Mouse (Mus musculus) MEL (cell line): ENCODE data around the gene Angptl8.

Experiments
- CTCF ChIP-seq, 3 experiments: IDR thresholded peaks in 2 of 3; conservative IDR thresholded peaks in 1 of 3; 2 replicates each; pipeline ENCODE4 v1.5.1; 2011 to 2012; ENCODE audit warnings: low read length in 3 of 3, low read depth in 2 of 3, mild to moderate bottlenecking in 2 of 3, improper control_type of control experiment in 1 of 3, inconsistent platforms in 1 of 3, mixed read lengths in 1 of 3, moderate library complexity in 1 of 3; ENCODE audit not compliant: control insufficient read depth in 1 of 3, insufficient read depth in 1 of 3, poor library complexity in 1 of 3, severe bottlenecking in 1 of 3
- NRF1 ChIP-seq: IDR thresholded peaks from 2 replicates; pipeline ENCODE4 v1.6.1; 2014; ENCODE audit warnings: low read depth, mild to moderate bottlenecking, inconsistent platforms, low read length, improper control_type of control experiment, moderate library complexity; ENCODE audit not compliant: poor library complexity, insufficient read depth, severe bottlenecking
- POLR2A ChIP-seq, 2 experiments: IDR thresholded peaks; 2 replicates each; pipeline ENCODE4 v1.6.1; 2011 to 2012; ENCODE audit warnings: low read length in 2 of 2, mild to moderate bottlenecking in 2 of 2, control low read depth in 1 of 2, improper control_type of control experiment in 1 of 2, low read depth in 1 of 2, moderate library complexity in 1 of 2; ENCODE audit not compliant: control insufficient read depth in 1 of 2, insufficient read depth in 1 of 2, poor library complexity in 1 of 2
- TBP ChIP-seq: IDR thresholded peaks from 2 replicates; pipeline ENCODE4 v1.8.0; 2011; ENCODE audit warnings: low read depth, low read length, improper control_type of control experiment

GRCm38 (mm10) chr9:21819181-21819729 is 16.1 kb upstream of the Angptl8 start:
- TF ChIP-seq POLR2A (IDR thresholded peaks at IDR 0.05; ENCODE audit: control insufficient read depth in 1 of 2, insufficient read depth in 1 of 2, low read depth in 1 of 2, low read length in 2 of 2, poor library complexity in 1 of 2) (no peak), CTCF (IDR thresholded peaks at IDR 0.05 in 2 of 3, conservative IDR thresholded peaks at IDR 0.05 in 1 of 3; ENCODE audit: control insufficient read depth in 1 of 3, insufficient read depth in 1 of 3, low read depth in 2 of 3, low read length in 3 of 3, poor library complexity in 1 of 3, severe bottlenecking in 1 of 3) (no peak), TBP (no peak), NRF1 (no peak)
